17 mouse cellular contexts compared by ENCODE assay signal in genomic region chr7:70706281-70706680, GRCm38 (mm10).
DNase-seq lines count a peak whose midpoint lies in the region; ATAC-seq and TF ChIP-seq lines count a peak whose summit lies in the region.
"Had no signal": no experiment of that assay in that cellular context is flagged by ENCODE, and none has a peak within 500 bp of the region (broad histone marks: within the 10 kb centered on the region; RNA-seq: fewer than 3 reads in every experiment).

No protein-coding gene starts in this region.

- no peak for TF ChIP-seq CTCF in forebrain, postnatal 0 days (IDR thresholded peaks at IDR 0.05; ENCODE audit: low read depth)

- H3K4me1 ChIP-seq in limb, embryonic 10.5 days = no peaks in the 10 kb centered on the region; the same call in 1 of the 2 replicates
- 0 out of 2 replicates have a peak, but pooled peaks cover 2% of the 10 kb centered on the region for H3K4me1 ChIP-seq in limb, embryonic 14.5 days (ENCODE audit: control insufficient read depth, insufficient read depth, low read length)
- H3K4me1 ChIP-seq in forebrain, postnatal 0 days (ENCODE audit: insufficient read depth) = no peaks in the 10 kb centered on the region
- H3K4me1 ChIP-seq: embryonic facial prominence, embryonic 12.5 days; forebrain, embryonic 13.5 days; forebrain, embryonic 15.5 days had no signal

- 60% methylated on average over 9 of the region's 9 CpGs for WGBS in limb, embryonic 10.5 days
- WGBS in limb, embryonic 14.5 days = 37% methylated on average over 9 of the region's 9 CpGs
- 82% methylated on average over 9 of the region's 9 CpGs for WGBS in forebrain, postnatal 0 days

- no peak overlapping the region for H3K4me2 ChIP-seq in limb, embryonic 14.5 days (replicated peaks; ENCODE audit: low read depth, low read length, severe bottlenecking)
- no peak overlapping the region for H3K4me2 ChIP-seq in forebrain, postnatal 0 days (ENCODE audit: low read depth)
- H3K4me2 ChIP-seq: embryonic facial prominence, embryonic 12.5 days; forebrain, embryonic 13.5 days; forebrain, embryonic 15.5 days had no signal

- peak; percentile 54 for DNase-seq in forelimb bud, embryonic 11.5 days (ENCODE audit: low read depth, low spot score)
- peak; percentile 28 for DNase-seq in limb, embryonic 10.5 days (ENCODE audit: low spot score)
- peak; percentile 13 for DNase-seq in limb, embryonic 14.5 days (ENCODE audit: low spot score)
- no peak for DNase-seq in forebrain, postnatal 0 days
- DNase-seq in spleen, postnatal 10 days (ENCODE audit: low spot score in 2 of 2) = no peak
- DNase-seq: adrenal gland, adult 2 months; adrenal gland, postnatal 10 days; adrenal gland, postnatal 36 days; cerebellum, adult 11-12 months; cerebellum, adult 2 months; cerebellum, adult 9-10 months; cerebellum, postnatal 10 days; cerebellum, postnatal 25 days had no signal

- no peak overlapping the region for H3K4me3 ChIP-seq in limb, embryonic 10.5 days
- no peak overlapping the region for H3K4me3 ChIP-seq in limb, embryonic 14.5 days (replicated peaks; ENCODE audit: low read length)
- H3K4me3 ChIP-seq in forebrain, postnatal 0 days (ENCODE audit: low read depth, low read length) = no peak overlapping the region
- H3K4me3 ChIP-seq: embryonic facial prominence, embryonic 10.5 days; embryonic facial prominence, embryonic 12.5 days; forebrain, embryonic 13.5 days; forebrain, embryonic 15.5 days had no signal

- no peaks in the 10 kb centered on the region for H3K9me3 ChIP-seq in limb, embryonic 10.5 days (replicated peaks)
- no peaks in the 10 kb centered on the region for H3K9me3 ChIP-seq in limb, embryonic 14.5 days (ENCODE audit: control insufficient read depth, low read length)
- H3K9me3 ChIP-seq in forebrain, postnatal 0 days (ENCODE audit: low read length) = no peaks in the 10 kb centered on the region
- H3K9me3 ChIP-seq: embryonic facial prominence, embryonic 10.5 days; embryonic facial prominence, embryonic 12.5 days; forebrain, embryonic 13.5 days; forebrain, embryonic 15.5 days had no signal

- no peaks in the 10 kb centered on the region for H3K27me3 ChIP-seq in limb, embryonic 10.5 days (ENCODE audit: low read depth, poor library complexity, severe bottlenecking)
- no peaks in the 10 kb centered on the region for H3K27me3 ChIP-seq in limb, embryonic 14.5 days (ENCODE audit: control insufficient read depth, insufficient read depth, low read length)
- no peaks in the 10 kb centered on the region for H3K27me3 ChIP-seq in forebrain, postnatal 0 days (ENCODE audit: insufficient read depth, low read length)
- H3K27me3 ChIP-seq: embryonic facial prominence, embryonic 12.5 days; forebrain, embryonic 13.5 days; forebrain, embryonic 15.5 days had no signal

- H3K9ac ChIP-seq in limb, embryonic 14.5 days (ENCODE audit: low read depth, low read length, severe bottlenecking) = no peak overlapping the region
- H3K9ac ChIP-seq in forebrain, postnatal 0 days = no peak overlapping the region
- H3K9ac ChIP-seq: embryonic facial prominence, embryonic 12.5 days; forebrain, embryonic 13.5 days; forebrain, embryonic 15.5 days had no signal

- TF ChIP-seq POLR2A in limb, embryonic 14.5 days (IDR thresholded peaks at IDR 0.05; ENCODE audit: borderline replicate concordance, extremely low read depth, insufficient read depth, insufficient read length) = no peak

- no peak for ATAC-seq in limb, embryonic 14.5 days (ENCODE audit: low FRiP score, low read depth)
- ATAC-seq in forebrain, postnatal 0 days = no peak
- ATAC-seq: forebrain, embryonic 13.5 days; forebrain, embryonic 15.5 days had no signal

- H3K27ac ChIP-seq in limb, embryonic 10.5 days = no peak overlapping the region
- no peak overlapping the region for H3K27ac ChIP-seq in limb, embryonic 14.5 days (replicated peaks; ENCODE audit: low read depth, low read length)
- no peak overlapping the region for H3K27ac ChIP-seq in forebrain, postnatal 0 days (ENCODE audit: low read depth, low read length)
- H3K27ac ChIP-seq: embryonic facial prominence, embryonic 10.5 days; embryonic facial prominence, embryonic 12.5 days; forebrain, embryonic 13.5 days; forebrain, embryonic 15.5 days had no signal

- H3K36me3 ChIP-seq in limb, embryonic 10.5 days = no peaks in the 10 kb centered on the region
- H3K36me3 ChIP-seq in limb, embryonic 14.5 days (ENCODE audit: control insufficient read depth, insufficient read depth, low read length) = no peaks in the 10 kb centered on the region
- H3K36me3 ChIP-seq in forebrain, postnatal 0 days (ENCODE audit: insufficient read depth) = no peaks in the 10 kb centered on the region
- H3K36me3 ChIP-seq: embryonic facial prominence, embryonic 10.5 days; embryonic facial prominence, embryonic 12.5 days; forebrain, embryonic 15.5 days had no signal

Comparison
In these comparisons a context has a peak if more than half of its experiments do, and no peak if none do; other contexts are left out.
1. DNase-seq: peak in forelimb bud, embryonic 11.5 days (single experiment), limb, embryonic 10.5 days (single experiment) and limb, embryonic 14.5 days (single experiment); none in forebrain, postnatal 0 days (single experiment) and spleen, postnatal 10 days (0 of 2).